Comparison of ENCODE assay signal across 30 mouse cellular contexts in genomic region chr11:4771756-4772155, GRCm38 (mm10). TPM values are rescaled to one million over a fixed set of nuclear protein-coding genes. Genes with fewer than 3 reads are reported as not detected.
DNase-seq lines count a peak whose midpoint lies in the region; TF ChIP-seq lines count a peak whose summit lies in the region.
"Had no signal": no experiment of that assay in that cellular context is flagged by ENCODE, and none has a peak within 500 bp of the region (broad histone marks: within the 10 kb centered on the region; RNA-seq: fewer than 3 reads in every experiment).

No protein-coding gene starts in this region.

- H3K4me1 ChIP-seq in thymus, adult 2 months (replicated peaks; ENCODE audit: control insufficient read depth, insufficient read depth, low read length) = no peaks in the 10 kb centered on the region
- H3K4me1 ChIP-seq: embryonic facial prominence, embryonic 10.5 days; embryonic facial prominence, embryonic 15.5 days; heart, embryonic 12.5 days; liver, embryonic 12.5 days had no signal

- H3K36me3 ChIP-seq in thymus, adult 2 months (ENCODE audit: control insufficient read depth, insufficient read depth, low read length) = no peaks in the 10 kb centered on the region

- no peak overlapping the region for H3K4me3 ChIP-seq in gastrocnemius, adult 2 months
- no peak overlapping the region for H3K4me3 ChIP-seq in thymus, adult 2 months (ENCODE audit: control insufficient read depth, insufficient read depth, low read length)
- H3K4me3 ChIP-seq: embryonic facial prominence, embryonic 10.5 days; embryonic facial prominence, embryonic 15.5 days; forebrain, embryonic 13.5 days; heart, embryonic 12.5 days; liver, embryonic 12.5 days had no signal

- 91% methylated on average over 7 of the region's 7 CpGs for WGBS in thymus, adult 2 months

- no peak for TF ChIP-seq POLR2A in thymus, adult 2 months (IDR thresholded peaks at IDR 0.05; ENCODE audit: control insufficient read depth, extremely low read depth, insufficient read depth, low read length, poor library complexity)

- no peak for DNase-seq in gastrocnemius, adult 2 months
- DNase-seq in gastrocnemius, postnatal 10 days = no peak
- DNase-seq in layer of hippocampus, adult 9-11 months = peak; percentile 31
- DNase-seq in layer of hippocampus, postnatal 25 days (ENCODE audit: extremely low spot score in 1 of 2, low spot score in 1 of 2) = no peak
- DNase-seq in Muller cell, postnatal 12 days (ENCODE audit: inconsistent ontology term) = peak; percentile 72
- DNase-seq in thymus, postnatal 25 days = no peak
- DNase-seq in thymus, adult 2 months = no peak
- DNase-seq: adrenal gland, adult 8-10 months; cerebellum, adult 8-10 months; cerebellum, postnatal 25 days; kidney, adult 11 months; kidney, postnatal 14 days; layer of hippocampus, postnatal 36 days; left cerebral cortex, postnatal 4 days; liver, postnatal 0 days; midbrain, embryonic 14.5 days; right cerebral cortex, postnatal 4 days had no signal

- no peaks in the 10 kb centered on the region for H3K27me3 ChIP-seq in thymus, adult 2 months (ENCODE audit: control insufficient read depth, insufficient read depth, low read length)
- H3K27me3 ChIP-seq: embryonic facial prominence, embryonic 15.5 days; forebrain, embryonic 13.5 days; heart, embryonic 12.5 days; liver, embryonic 12.5 days had no signal

- intact Hi-C loops in gastrocnemius, adult 2 months (cut with DNase I) = loop anchor here (5.0 kb wide), 2 partner anchors 64 to 334 kb away; no protein-coding TSS in a partner anchor

- no peak for TF ChIP-seq CTCF in gastrocnemius, adult 2 months (IDR thresholded peaks at IDR 0.05)
- TF ChIP-seq CTCF in thymus, adult 2 months (IDR thresholded peaks at IDR 0.05; ENCODE audit: borderline replicate concordance, control insufficient read depth, extremely low read depth, insufficient read depth, low read length, poor library complexity) = no peak

- H3K27ac ChIP-seq in gastrocnemius, adult 2 months = peak overlapping the region; percentile 12; the same call in 1 of the 2 replicates
- no peak overlapping the region for H3K27ac ChIP-seq in thymus, adult 2 months (ENCODE audit: control insufficient read depth, insufficient read depth, low read length)
- H3K27ac ChIP-seq: embryonic facial prominence, embryonic 10.5 days; embryonic facial prominence, embryonic 15.5 days; forebrain, embryonic 13.5 days; hindbrain, embryonic 14.5 days; liver, embryonic 12.5 days; macrophage; stomach, postnatal 0 days had no signal

RNA-seq across cellular contexts. Expression of gene Cabp7, which starts 25.2 kb away (rescaled TPM):
- under 1 TPM; 0.17 to 0.18 TPM for total RNA-seq in gastrocnemius, adult 2 months (2021)
- total RNA-seq in gastrocnemius, postnatal 10 days (2021) = 1 to 10 TPM in 1 of 2 experiments, under 1 TPM in 1; 0.56 to 1.1 TPM
- total RNA-seq in layer of hippocampus, postnatal 25 days (2021) = 100 to 1,000 TPM; 255 to 273 TPM
- 0.11 and 0.19 TPM in 2 replicates for polyA plus RNA-seq in thymus, adult 2 months (2012; rRNA removed)
- total RNA-seq: granulocyte monocyte progenitor cell, adult 5-6 weeks; hematopoietic stem cell, adult 5-6 weeks; megakaryocyte-erythroid progenitor cell, adult 5-6 weeks had no signal
- polyA plus RNA-seq: kidney, embryonic 14.5 days; spleen, adult 2 months had no signal

Comparison
In these comparisons a context has a peak if more than half of its experiments do, and no peak if none do; other contexts are left out.
1. DNase-seq: peak in layer of hippocampus, adult 9-11 months (single experiment) and Muller cell, postnatal 12 days (single experiment); none in gastrocnemius, adult 2 months (single experiment), gastrocnemius, postnatal 10 days (single experiment), layer of hippocampus, postnatal 25 days (0 of 2), thymus, postnatal 25 days (single experiment) and thymus, adult 2 months (single experiment).
2. RNA of gene Cabp7, which starts 25.2 kb away (total RNA-seq): 255 to 273 TPM in layer of hippocampus, postnatal 25 days; 0.56 to 1.1 TPM in gastrocnemius, postnatal 10 days and 0.17 to 0.18 TPM in gastrocnemius, adult 2 months; every median in the first group is over 100 times any median in the second.